Comparison of ENCODE assay signal across 28 mouse cellular contexts in genomic region chr1:121049684-121050083, GRCm38 (mm10).
"Had no signal": no experiment of that assay in that cellular context is flagged by ENCODE, and none has a peak within 500 bp of the region (broad histone marks: within the 10 kb centered on the region; RNA-seq: fewer than 3 reads in every experiment).

No protein-coding gene starts in this region.

- H3K27ac ChIP-seq: embryonic facial prominence, embryonic 10.5 days; embryonic facial prominence, embryonic 12.5 days; embryonic facial prominence, embryonic 13.5 days; embryonic facial prominence, embryonic 15.5 days; forebrain, embryonic 10.5 days; forebrain, embryonic 12.5 days; forebrain, embryonic 13.5 days; forebrain, embryonic 15.5 days; gastrocnemius, adult 2 months; heart, adult 2 months had no signal

- H3K27me3 ChIP-seq: embryonic facial prominence, embryonic 12.5 days; embryonic facial prominence, embryonic 15.5 days had no signal

- H3K36me3 ChIP-seq: embryonic facial prominence, embryonic 10.5 days; embryonic facial prominence, embryonic 12.5 days; embryonic facial prominence, embryonic 13.5 days; embryonic facial prominence, embryonic 15.5 days; forebrain, embryonic 10.5 days; forebrain, embryonic 12.5 days; forebrain, embryonic 15.5 days had no signal

- H3K4me2 ChIP-seq: embryonic facial prominence, embryonic 12.5 days; embryonic facial prominence, embryonic 13.5 days; embryonic facial prominence, embryonic 15.5 days; forebrain, embryonic 12.5 days; forebrain, embryonic 13.5 days; forebrain, embryonic 15.5 days had no signal

- H3K9me3 ChIP-seq: embryonic facial prominence, embryonic 10.5 days; embryonic facial prominence, embryonic 12.5 days; embryonic facial prominence, embryonic 13.5 days; embryonic facial prominence, embryonic 15.5 days; forebrain, embryonic 10.5 days; forebrain, embryonic 12.5 days; forebrain, embryonic 13.5 days; forebrain, embryonic 15.5 days had no signal

- H3K4me3 ChIP-seq: embryonic facial prominence, embryonic 10.5 days; embryonic facial prominence, embryonic 12.5 days; embryonic facial prominence, embryonic 13.5 days; embryonic facial prominence, embryonic 15.5 days; erythroblast, embryonic 14.5 days; forebrain, embryonic 10.5 days; forebrain, embryonic 12.5 days; forebrain, embryonic 13.5 days; forebrain, embryonic 15.5 days; gastrocnemius, adult 2 months; heart, adult 2 months had no signal

- ATAC-seq: forebrain, embryonic 13.5 days; forebrain, embryonic 14.5 days; forebrain, embryonic 15.5 days; forebrain, embryonic 16.5 days; forebrain, postnatal 0 days had no signal

- DNase-seq: cerebellum, adult 2 months; cerebellum, adult 8-10 months; cerebellum, adult 9-10 months; cerebellum, adult 9-11 months; cerebellum, postnatal 10 days; cerebellum, postnatal 14 days; cerebellum, postnatal 25 days; cerebellum, postnatal 36 days; embryo, embryonic 11 days; forebrain, postnatal 0 days; gastrocnemius, adult 2 months; gastrocnemius, postnatal 10 days; gastrocnemius, postnatal 14 days; gastrocnemius, postnatal 25 days; gastrocnemius, postnatal 36 days; heart, adult 18-20 months; heart, adult 2 months had no signal

- H3K9ac ChIP-seq: embryonic facial prominence, embryonic 12.5 days; embryonic facial prominence, embryonic 13.5 days; embryonic facial prominence, embryonic 15.5 days; forebrain, embryonic 12.5 days; forebrain, embryonic 13.5 days; forebrain, embryonic 15.5 days; forebrain, postnatal 0 days had no signal

- H3K4me1 ChIP-seq: embryonic facial prominence, embryonic 15.5 days had no signal
